Mouse (Mus musculus) embryonic facial prominence, embryonic 14.5 days (tissue): ENCODE results near the gene Zfp937. TPM values are rescaled to one million over a fixed set of nuclear protein-coding genes. Genes with fewer than 3 reads are reported as not detected.
"Not testable (repeated sequence)": the region's sequence is repeated elsewhere in the genome, so short reads cannot be mapped to it uniquely, and the experiment has no call there.

ENCODE experiments used
- ATAC-seq: fragments of 200-750 bp; cut with Nextera tagmentation; 2 replicates; pipeline ENCODE4 v1.8.0; 2017; ENCODE audit warnings: low read depth, moderate number of reproducible peaks, moderate TSS enrichment
- DNase-seq: peaks from one replicate; pipeline ENCODE4 v3.0.0-alpha.2; 2015; ENCODE audit warnings: low spot score
- H3K27ac ChIP-seq: fragments of 300-500 bp; sonication (generic); replicated peaks from 2 replicates; pipeline ENCODE4 v1.5.1; 2014; ENCODE audit warnings: low read depth, mild to moderate bottlenecking, low read length, moderate library complexity
- H3K27me3 ChIP-seq: fragments of 300-500 bp; sonication (generic); replicated peaks from 2 replicates; pipeline ENCODE4 v1.6.1; 2014; ENCODE audit warnings: low read length; ENCODE audit not compliant: control insufficient read depth, insufficient read depth
- H3K36me3 ChIP-seq: fragments of 300-500 bp; sonication (generic); 2 replicates; pipeline ENCODE4 v1.6.1; 2014; ENCODE audit warnings: low read length, mixed read lengths; ENCODE audit not compliant: control insufficient read depth, insufficient read depth
- H3K4me1 ChIP-seq: fragments of 300-500 bp; sonication (generic); 2 replicates; pipeline ENCODE4 v1.6.1; 2014; ENCODE audit warnings: antibody characterized with exemption, low read length; ENCODE audit not compliant: control insufficient read depth, insufficient read depth
- H3K4me2 ChIP-seq: fragments of 300-500 bp; sonication (generic); 2 replicates; pipeline ENCODE4 v1.6.1; 2014; ENCODE audit warnings: low read depth, mild to moderate bottlenecking, low read length, moderate library complexity, mixed read lengths
- H3K4me3 ChIP-seq: fragments of 300-500 bp; sonication (generic); 2 replicates; pipeline ENCODE4 v1.5.1; 2014; ENCODE audit warnings: low read depth, mild to moderate bottlenecking, low read length
- H3K9ac ChIP-seq: fragments of 300-500 bp; sonication (generic); 2 replicates; pipeline ENCODE4 v1.6.1; 2014; ENCODE audit warnings: low read depth, mild to moderate bottlenecking, low read length, moderate library complexity, mixed read lengths
- H3K9me3 ChIP-seq: fragments of 300-500 bp; sonication (generic); 2 replicates; pipeline ENCODE4 v1.6.1; 2016; ENCODE audit warnings: low read length; ENCODE audit not compliant: control insufficient read depth
- WGBS: fragments of 180-500 bp; shearing (Covaris S2); extraction: QIAGEN DNeasy Blood & Tissue Kit; methylation state at CpG from one replicate; pipeline ENCODE4 v1.1.7; 2014; 5-methylcytosine and 5-hydroxymethylcytosine counted together
- polyA plus RNA-seq: library from polyadenylated mRNA; unstranded; fragments of >200 nt; fragmentation: Nextera tagmentation; extraction: Ambion mirVana; gene quantifications from 2 replicates; pipeline ENCODE4 v1.2.1, GENCODE M21; 2014

Gene Zfp937
- polyA plus RNA-seq, 1 experiment from 2014 or later: 7.3 TPM

- H3K4me3 ChIP-seq, H3K27ac ChIP-seq, H3K9ac ChIP-seq, H3K27me3 ChIP-seq, H3K36me3 ChIP-seq, ATAC-seq, H3K4me2 ChIP-seq, DNase-seq, H3K9me3 ChIP-seq, H3K4me1 ChIP-seq: not testable (repeated sequence)
- 69% methylated on average over 2 of the region's 2 CpGs for WGBS
Measured at GRCm38 (mm10) chr2:150256861-150257260, 39.0 kb downstream of the Zfp937 start.

- H3K4me3 ChIP-seq, H3K36me3 ChIP-seq, H3K9ac ChIP-seq, H3K4me1 ChIP-seq, ATAC-seq, H3K27ac ChIP-seq, H3K9me3 ChIP-seq, H3K4me2 ChIP-seq, DNase-seq, H3K27me3 ChIP-seq: not testable (repeated sequence)
- 86% methylated on average over 3 of the region's 4 CpGs for WGBS
Measured at GRCm38 (mm10) chr2:150257291-150257690, 39.4 kb downstream of the Zfp937 start, which contains the start of gene Gm14124. Gene Gm14124, plus strand, starts transcription at chr2:150257517.

Other genes starting within 250 kb of the Zfp937 start
- 8.2 and 9.6 TPM in 2 replicates for gene Zfp120, start 81.4 kb upstream of the Zfp937 start, polyA plus RNA-seq
- not detected in 2 replicates for gene Gm10770, start 38.4 kb upstream of the Zfp937 start, polyA plus RNA-seq
- gene Gm14139, start 36.3 kb upstream of the Zfp937 start, polyA plus RNA-seq: not detected in 2 replicates
- gene Gm21994, start 37.5 kb downstream of the Zfp937 start, polyA plus RNA-seq: 2.2 and 3.8 TPM in 2 replicates
- gene Gm14124, start 39.4 kb downstream of the Zfp937 start, polyA plus RNA-seq: not detected in 2 replicates
- gene Gm10130, start 105.6 kb downstream of the Zfp937 start, polyA plus RNA-seq: 2.5 and 3.3 TPM in 2 replicates
- gene 3300002I08Rik, start 144.7 kb downstream of the Zfp937 start, polyA plus RNA-seq: 6.6 and 7.6 TPM in 2 replicates
- gene Zfp442, start 233.4 kb downstream of the Zfp937 start, polyA plus RNA-seq: 5.9 and 6.2 TPM in 2 replicates